Mouse (Mus musculus): ENCODE data around the gene Nop2. TPM values are rescaled to one million over a fixed set of nuclear protein-coding genes. Genes with fewer than 3 reads are reported as not detected.
A peak's percentile ranks its signal among the peaks of the same experiment; 100 is the strongest.

The Nop2 gene
- polyA plus RNA-seq, 1 experiment from 2014 or later = 94.1 TPM

GRCm38 (mm10) chr6:125147329-125147728, 15.6 kb downstream of the Nop2 start:
- peak overlapping the region; percentile 78 for H3K4me3 ChIP-seq
- peaks cover 73% of the 10 kb centered on the region for H3K36me3 ChIP-seq (replicated peaks)
- no peaks in the 10 kb centered on the region for H3K9me3 ChIP-seq
- H3K4me1 ChIP-seq = peaks cover 61% of the 10 kb centered on the region
- no peak for DNase-seq (ENCODE audit: low spot score)
- WGBS = 72% methylated on average over 10 of the region's 10 CpGs
- no peak overlapping the region; the same call in 1 of the 2 replicates for H3K27ac ChIP-seq (replicated peaks)
- H3K27me3 ChIP-seq (replicated peaks; ENCODE audit: low read depth, poor library complexity, severe bottlenecking) = no peaks in the 10 kb centered on the region

GRCm38 (mm10) chr6:125148251-125148925, 16.7 kb downstream of the Nop2 start:
- Histone ChIP-seq H3K4me1 (peaks cover 61% of the 10 kb centered on the region), H3K9me3 (no peaks in the 10 kb centered on the region), H3K27me3 (replicated peaks; ENCODE audit: low read depth, poor library complexity, severe bottlenecking) (no peaks in the 10 kb centered on the region), H3K4me3 (peak overlapping the region; percentile 23), H3K27ac (replicated peaks) (peak overlapping the region; percentile 51), H3K36me3 (replicated peaks) (peaks cover 73% of the 10 kb centered on the region)
- WGBS = 76% methylated on average over 18 of the region's 18 CpGs
- no peak for DNase-seq (ENCODE audit: low spot score)

GRCm38 (mm10) chr6:125148926-125149568, 17.3 kb downstream of the Nop2 start:
- Histone ChIP-seq H3K4me3 (peak overlapping the region; percentile 23; the same call in 1 of the 2 replicates), H3K9me3 (no peaks in the 10 kb centered on the region), H3K27ac (replicated peaks) (no peak overlapping the region), H3K27me3 (replicated peaks; ENCODE audit: low read depth, poor library complexity, severe bottlenecking) (no peaks in the 10 kb centered on the region), H3K4me1 (peaks cover 57% of the 10 kb centered on the region), H3K36me3 (replicated peaks) (peaks cover 73% of the 10 kb centered on the region)
- WGBS = 81% methylated on average over 16 of the region's 16 CpGs
- DNase-seq (ENCODE audit: low spot score) = no peak

- Histone ChIP-seq H3K27ac (replicated peaks) (0 out of 2 replicates have a peak overlapping the region, but pooled peaks have one; percentile 27), H3K4me1 (peaks cover 52% of the 10 kb centered on the region), H3K36me3 (replicated peaks) (peaks cover 70% of the 10 kb centered on the region), H3K4me3 (no peak overlapping the region), H3K9me3 (no peaks in the 10 kb centered on the region), H3K27me3 (replicated peaks; ENCODE audit: low read depth, poor library complexity, severe bottlenecking) (no peaks in the 10 kb centered on the region)
- WGBS = 79% methylated on average over 7 of the region's 7 CpGs
- DNase-seq (ENCODE audit: low spot score) = no peak
These were observed 17.9 kb downstream of the Nop2 start for GRCm38 (mm10) chr6:125149569-125149950.

GRCm38 (mm10) chr6:125152212-125153017, 20.7 kb downstream of the Nop2 start:
- no peak overlapping the region for H3K27ac ChIP-seq (replicated peaks)
- H3K4me3 ChIP-seq = no peak overlapping the region
- WGBS = 84% methylated on average over 22 of the region's 22 CpGs
- H3K4me1 ChIP-seq = peaks cover 48% of the 10 kb centered on the region
- H3K9me3 ChIP-seq = no peaks in the 10 kb centered on the region
- H3K36me3 ChIP-seq (replicated peaks) = peaks cover 80% of the 10 kb centered on the region
- H3K27me3 ChIP-seq (replicated peaks; ENCODE audit: low read depth, poor library complexity, severe bottlenecking) = no peaks in the 10 kb centered on the region
- DNase-seq (ENCODE audit: low spot score) = no peak

GRCm38 (mm10) chr6:125153018-125153389, 21.3 kb downstream of the Nop2 start:
- Histone ChIP-seq H3K36me3 (replicated peaks) (peaks cover 83% of the 10 kb centered on the region), H3K27me3 (replicated peaks; ENCODE audit: low read depth, poor library complexity, severe bottlenecking) (no peaks in the 10 kb centered on the region), H3K27ac (replicated peaks) (no peak overlapping the region), H3K4me3 (no peak overlapping the region), H3K9me3 (no peaks in the 10 kb centered on the region), H3K4me1 (peaks cover 46% of the 10 kb centered on the region)
- 81% methylated on average over 5 of the region's 5 CpGs for WGBS
- no peak for DNase-seq (ENCODE audit: low spot score)

- no peak overlapping the region for H3K27ac ChIP-seq (replicated peaks)
- H3K9me3 ChIP-seq = no peaks in the 10 kb centered on the region
- DNase-seq (ENCODE audit: low spot score) = no peak
- H3K27me3 ChIP-seq (replicated peaks; ENCODE audit: low read depth, poor library complexity, severe bottlenecking) = no peaks in the 10 kb centered on the region
- peaks cover 39% of the 10 kb centered on the region for H3K4me1 ChIP-seq
- no peak overlapping the region for H3K4me3 ChIP-seq
- peaks cover 81% of the 10 kb centered on the region for H3K36me3 ChIP-seq (replicated peaks)
- 94% methylated on average over 4 of the region's 4 CpGs for WGBS
These were observed 22.0 kb downstream of the Nop2 start for GRCm38 (mm10) chr6:125153682-125154081.

- Histone ChIP-seq H3K9me3 (no peaks in the 10 kb centered on the region), H3K4me1 (peaks cover 33% of the 10 kb centered on the region), H3K36me3 (replicated peaks) (peaks cover 81% of the 10 kb centered on the region), H3K27ac (replicated peaks) (no peak overlapping the region), H3K27me3 (replicated peaks; ENCODE audit: low read depth, poor library complexity, severe bottlenecking) (no peaks in the 10 kb centered on the region), H3K4me3 (no peak overlapping the region)
- no peak for DNase-seq (ENCODE audit: low spot score)
These were observed 22.8 kb downstream of the Nop2 start for GRCm38 (mm10) chr6:125154550-125154949.

GRCm38 (mm10) chr6:125155262-125155661, 23.6 kb downstream of the Nop2 start:
- peaks cover 86% of the 10 kb centered on the region for H3K36me3 ChIP-seq (replicated peaks)

GRCm38 (mm10) chr6:125156491-125156890, 24.8 kb downstream of the Nop2 start:
- DNase-seq (ENCODE audit: low spot score) = no peak
- peaks cover 87% of the 10 kb centered on the region for H3K36me3 ChIP-seq (replicated peaks)
- H3K9me3 ChIP-seq = no peaks in the 10 kb centered on the region
- H3K27me3 ChIP-seq (replicated peaks; ENCODE audit: low read depth, poor library complexity, severe bottlenecking) = no peaks in the 10 kb centered on the region
- no peak overlapping the region for H3K4me3 ChIP-seq
- peaks cover 47% of the 10 kb centered on the region for H3K4me1 ChIP-seq
- WGBS = 81% methylated on average over 3 of the region's 3 CpGs
- H3K27ac ChIP-seq (replicated peaks) = no peak overlapping the region

More at GRCm38 (mm10) chr6:125155262-125155661, 23.6 kb downstream of the Nop2 start:
- Histone ChIP-seq H3K27me3 (replicated peaks; ENCODE audit: low read depth, poor library complexity, severe bottlenecking) (no peaks in the 10 kb centered on the region), H3K9me3 (no peaks in the 10 kb centered on the region), H3K4me3 (no peak overlapping the region), H3K4me1 (peaks cover 35% of the 10 kb centered on the region), H3K27ac (replicated peaks) (no peak overlapping the region)
- WGBS = 86% methylated on average over 8 of the region's 8 CpGs
- DNase-seq (ENCODE audit: low spot score) = no peak

GRCm38 (mm10) chr6:125156903-125157614, 25.4 kb downstream of the Nop2 start:
- no peaks in the 10 kb centered on the region for H3K9me3 ChIP-seq
- 56% methylated on average over 7 of the region's 7 CpGs for WGBS
- H3K27me3 ChIP-seq (replicated peaks; ENCODE audit: low read depth, poor library complexity, severe bottlenecking) = no peaks in the 10 kb centered on the region
- DNase-seq (ENCODE audit: low spot score) = peak; percentile 54
- peaks cover 49% of the 10 kb centered on the region for H3K4me1 ChIP-seq
- peaks cover 87% of the 10 kb centered on the region for H3K36me3 ChIP-seq (replicated peaks)
- peak overlapping the region; percentile 11; the same call in 1 of the 2 replicates for H3K4me3 ChIP-seq
- peak overlapping the region; percentile 30; the same call in 1 of the 2 replicates for H3K27ac ChIP-seq (replicated peaks)

GRCm38 (mm10) chr6:125158944-125159492, 27.3 kb downstream of the Nop2 start:
- Histone ChIP-seq H3K36me3 (replicated peaks) (peaks cover 87% of the 10 kb centered on the region), H3K27ac (replicated peaks) (no peak overlapping the region; the same call in 1 of the 2 replicates), H3K27me3 (replicated peaks; ENCODE audit: low read depth, poor library complexity, severe bottlenecking) (no peaks in the 10 kb centered on the region), H3K4me1 (peaks cover 66% of the 10 kb centered on the region), H3K4me3 (0 out of 2 replicates have a peak overlapping the region, but pooled peaks have one; percentile 18), H3K9me3 (no peaks in the 10 kb centered on the region)
- DNase-seq (ENCODE audit: low spot score) = no peak
- WGBS = 89% methylated on average over 15 of the region's 15 CpGs
